Mouse (Mus musculus) embryonic facial prominence, embryonic 13.5 days (tissue): ENCODE measurements around the gene Nubpl. TPM values are rescaled to one million over a fixed set of nuclear protein-coding genes. Genes with fewer than 3 reads are reported as not detected.

Experiments used
- ATAC-seq: fragments of 200-750 bp; cut with Nextera tagmentation; 2 replicates; pipeline ENCODE4 v1.8.0; 2017; ENCODE audit warnings: low read depth; ENCODE audit not compliant: insufficient number of reproducible peaks, insufficient read depth, low FRiP score, low TSS enrichment
- H3K27ac ChIP-seq: fragments of 300-500 bp; sonication (generic); 2 replicates; pipeline ENCODE4 v1.5.1; 2015; ENCODE audit warnings: moderate library complexity, mild to moderate bottlenecking, inconsistent platforms
- H3K27me3 ChIP-seq: fragments of 300-500 bp; sonication (generic); 2 replicates; pipeline ENCODE4 v1.6.1; 2015; ENCODE audit warnings: mild to moderate bottlenecking, inconsistent platforms
- H3K36me3 ChIP-seq: fragments of 300-500 bp; sonication (generic); 2 replicates; pipeline ENCODE4 v1.6.1; 2015; ENCODE audit warnings: mild to moderate bottlenecking, inconsistent platforms
- H3K4me1 ChIP-seq: fragments of 300-500 bp; sonication (generic); 2 replicates; pipeline ENCODE4 v1.6.1; 2015; ENCODE audit warnings: inconsistent platforms
- H3K4me2 ChIP-seq: fragments of 300-500 bp; sonication (generic); 2 replicates; pipeline ENCODE4 v1.6.1; 2015; ENCODE audit warnings: moderate library complexity, mild to moderate bottlenecking, inconsistent platforms
- H3K4me3 ChIP-seq: fragments of 300-500 bp; sonication (generic); 2 replicates; pipeline ENCODE4 v1.5.1; 2015; ENCODE audit warnings: mild to moderate bottlenecking, inconsistent platforms
- H3K9ac ChIP-seq: fragments of 300-500 bp; sonication (generic); 2 replicates; pipeline ENCODE4 v1.6.1; 2015; ENCODE audit warnings: mild to moderate bottlenecking, inconsistent platforms
- H3K9me3 ChIP-seq: fragments of 300-500 bp; sonication (generic); 2 replicates; pipeline ENCODE4 v1.6.1; 2016; ENCODE audit warnings: inconsistent platforms
- WGBS: fragments of 180-500 bp; shearing (Covaris S2); methylation state at CpG from one replicate; pipeline ENCODE4 v1.1.7; 2015; ENCODE audit warnings: mixed read lengths; 5-methylcytosine and 5-hydroxymethylcytosine counted together
- polyA plus RNA-seq: library from polyadenylated mRNA; unstranded; fragments of >200 nt; fragmentation: Nextera tagmentation; extraction: Ambion mirVana; gene quantifications from 2 replicates; pipeline ENCODE4 v1.2.1, GENCODE M21; 2015

The Nubpl gene
- polyA plus RNA-seq, 1 experiment from 2014 or later = 14.6 TPM

DNA sequence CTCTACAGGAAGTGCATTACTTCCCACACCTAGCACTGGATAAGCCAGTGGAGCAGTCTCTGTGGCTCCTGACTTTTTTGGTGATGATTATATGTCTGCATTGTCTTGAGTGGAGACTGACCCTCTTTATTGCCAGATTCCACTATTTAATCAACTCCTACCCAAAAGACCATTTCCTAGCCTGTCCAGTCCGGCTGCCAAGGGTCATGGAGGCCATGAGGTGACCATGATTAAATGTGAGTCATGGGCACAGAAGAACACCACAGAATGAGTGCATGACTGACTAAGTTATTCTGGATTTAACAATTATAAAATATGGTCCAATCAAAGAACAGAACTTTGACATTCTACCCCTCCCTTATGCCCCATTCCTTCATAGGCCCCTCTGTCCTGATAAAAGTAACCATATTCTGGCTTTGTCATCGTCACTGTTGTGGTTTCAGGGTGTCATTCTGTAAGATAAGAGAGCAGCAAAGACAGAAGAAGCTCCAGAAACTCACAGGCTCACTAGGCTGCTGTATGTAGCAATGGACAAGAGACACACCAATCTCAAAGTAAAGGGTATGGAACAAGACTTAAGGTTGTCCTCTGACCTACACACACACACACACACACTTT, 240.7 kb downstream of the Nubpl start:
- H3K36me3 ChIP-seq = no peaks in the 10 kb centered on the region
- H3K27me3 ChIP-seq = no peaks in the 10 kb centered on the region
- WGBS = 70% methylated on average over 2 of the region's 2 CpGs

GRCm38 (mm10) chr12:52346611-52347010, 249.1 kb downstream of the Nubpl start:
- H3K27me3 ChIP-seq = no peaks in the 10 kb centered on the region; the same call in 1 of the 2 replicates
- 37% methylated on average over 5 of the region's 5 CpGs for WGBS

More for the DNA sequence above, 240.7 kb downstream of the Nubpl start:
- Histone ChIP-seq H3K27ac (no peak overlapping the region), H3K4me2 (no peak overlapping the region), H3K9ac (no peak overlapping the region), H3K4me3 (no peak overlapping the region), H3K9me3 (no peaks in the 10 kb centered on the region), H3K4me1 (0 out of 2 replicates have a peak, but pooled peaks cover 2% of the 10 kb centered on the region)
- ATAC-seq = no peak

GRCm38 (mm10) chr12:52350276-52350675, 252.7 kb downstream of the Nubpl start:
- Histone ChIP-seq H3K4me2 (no peak overlapping the region), H3K4me1 (no peaks in the 10 kb centered on the region), H3K27ac (no peak overlapping the region), H3K9me3 (no peaks in the 10 kb centered on the region), H3K27me3 (no peaks in the 10 kb centered on the region; the same call in 1 of the 2 replicates), H3K9ac (no peak overlapping the region), H3K4me3 (no peak overlapping the region), H3K36me3 (no peaks in the 10 kb centered on the region)
- no peak for ATAC-seq
- WGBS = 48% methylated on average over 3 of the region's 3 CpGs

More at GRCm38 (mm10) chr12:52346611-52347010, 249.1 kb downstream of the Nubpl start:
- no peak overlapping the region for H3K4me2 ChIP-seq
- ATAC-seq = no peak
- H3K9me3 ChIP-seq = no peaks in the 10 kb centered on the region
- no peak overlapping the region for H3K4me3 ChIP-seq
- H3K4me1 ChIP-seq = no peaks in the 10 kb centered on the region
- no peak overlapping the region for H3K27ac ChIP-seq
- no peak overlapping the region for H3K9ac ChIP-seq
- H3K36me3 ChIP-seq = no peaks in the 10 kb centered on the region

DNA sequence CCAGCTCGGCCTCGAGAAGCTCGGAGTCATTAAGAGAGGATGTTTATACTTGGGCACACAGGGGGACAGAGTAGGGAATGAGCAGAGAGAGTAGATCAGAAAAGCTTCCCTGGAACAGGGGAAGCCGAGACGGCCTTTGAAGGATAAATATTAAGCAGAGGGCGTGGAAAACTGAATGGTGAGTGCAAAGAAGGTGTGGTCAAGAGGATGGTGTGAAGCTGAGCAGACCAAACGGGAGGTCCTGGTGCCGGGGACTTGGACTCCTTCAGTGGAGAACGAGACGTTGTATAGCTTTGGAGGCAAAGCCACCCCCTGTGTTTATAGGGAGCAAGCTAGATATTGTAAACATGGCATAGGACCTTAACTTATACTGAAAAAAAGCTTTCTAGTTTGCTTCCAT, 261.9 kb downstream of the Nubpl start:
- Histone ChIP-seq H3K27me3 (no peaks in the 10 kb centered on the region), H3K4me3 (no peak overlapping the region), H3K9ac (no peak overlapping the region), H3K9me3 (no peaks in the 10 kb centered on the region), H3K4me2 (no peak overlapping the region), H3K27ac (no peak overlapping the region), H3K4me1 (no peaks in the 10 kb centered on the region), H3K36me3 (no peaks in the 10 kb centered on the region)
- WGBS = 87% methylated on average over 10 of the region's 10 CpGs
- ATAC-seq = no peak

DNA sequence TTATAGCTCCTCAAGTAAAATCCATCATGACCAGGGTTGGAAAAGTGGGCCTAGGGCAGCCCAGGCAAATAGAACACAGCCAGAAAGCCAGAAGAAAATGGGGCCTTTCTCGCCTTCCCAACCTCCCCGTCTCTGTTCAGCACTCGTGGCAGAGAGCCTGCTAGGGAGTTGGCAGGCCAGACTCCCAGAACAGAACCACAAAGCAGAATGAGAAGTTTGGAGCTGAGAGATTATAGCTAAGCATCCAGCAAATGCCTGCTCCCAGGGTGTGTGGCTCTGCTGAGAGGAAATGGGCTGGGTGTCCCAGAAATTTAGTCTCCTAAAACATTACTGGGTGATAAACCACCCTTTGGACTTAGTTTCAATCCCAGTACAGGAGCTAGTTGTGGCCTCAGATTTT, 262.6 kb downstream of the Nubpl start:
- 72% methylated on average over 3 of the region's 3 CpGs for WGBS
- ATAC-seq = no peak
- Histone ChIP-seq H3K27ac (no peak overlapping the region), H3K9me3 (no peaks in the 10 kb centered on the region), H3K36me3 (no peaks in the 10 kb centered on the region), H3K4me2 (no peak overlapping the region), H3K4me1 (no peaks in the 10 kb centered on the region), H3K9ac (no peak overlapping the region), H3K4me3 (no peak overlapping the region), H3K27me3 (no peaks in the 10 kb centered on the region)

- ATAC-seq = no peak
Measured at GRCm38 (mm10) chr12:52361198-52361597, 263.7 kb downstream of the Nubpl start.

More at GRCm38 (mm10) chr12:52361198-52361597, 263.7 kb downstream of the Nubpl start:
- H3K9me3 ChIP-seq = no peaks in the 10 kb centered on the region
- H3K27me3 ChIP-seq = no peaks in the 10 kb centered on the region
- H3K4me1 ChIP-seq = no peaks in the 10 kb centered on the region
- H3K4me3 ChIP-seq = no peak overlapping the region
- 74% methylated on average over 6 of the region's 6 CpGs for WGBS
- no peak overlapping the region for H3K4me2 ChIP-seq
- H3K27ac ChIP-seq = no peak overlapping the region
- no peak overlapping the region for H3K9ac ChIP-seq
- no peaks in the 10 kb centered on the region for H3K36me3 ChIP-seq

Other genes starting within 250 kb of the Nubpl start
- 12.1 and 13.8 TPM in 2 replicates for gene Heatr5a, start 126.4 kb upstream of the Nubpl start, polyA plus RNA-seq
- 22.4 and 24.7 TPM in 2 replicates for gene Dtd2, start 91.2 kb upstream of the Nubpl start, polyA plus RNA-seq
- not detected in 2 replicates for gene Gpr33, start 69.7 kb upstream of the Nubpl start, polyA plus RNA-seq